Mouse (Mus musculus): ENCODE results near the gene Slc22a21. TPM values are rescaled to one million over a fixed set of nuclear protein-coding genes. Genes with fewer than 3 reads are reported as not detected.

The Slc22a21 gene
- total and polyA plus RNA-seq, 3 experiments: not detected

DNA sequence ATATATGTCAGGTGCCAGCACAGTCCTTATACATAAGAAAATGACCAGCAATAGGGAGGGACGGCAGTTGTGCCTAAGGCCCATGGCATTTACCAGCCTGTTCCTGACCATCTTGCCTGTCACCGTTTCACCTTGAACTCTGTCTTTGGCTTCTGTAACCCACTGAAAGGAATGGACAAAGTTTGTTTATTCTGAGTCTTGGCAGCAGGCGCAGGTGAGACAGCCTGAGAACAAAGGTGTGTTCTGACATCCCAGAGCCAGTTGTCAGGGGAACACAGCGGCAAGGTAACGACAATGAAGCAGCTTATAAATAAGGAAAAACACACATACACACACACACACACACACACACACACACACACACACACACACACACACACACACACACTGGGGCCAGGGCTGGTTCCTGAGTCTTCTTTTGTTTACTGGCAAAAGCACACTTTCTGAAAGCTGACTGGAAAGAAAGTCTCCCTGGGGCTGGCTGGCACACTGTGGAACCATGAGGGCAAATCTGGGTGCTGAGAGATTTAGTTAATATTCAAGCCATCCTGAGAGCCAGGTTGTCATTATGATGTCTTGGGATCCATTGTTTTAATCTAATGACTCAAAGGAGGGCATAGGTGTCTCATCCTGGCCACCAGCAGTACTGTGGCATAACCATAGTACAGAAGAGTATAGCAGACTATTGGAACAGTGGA is 41.4 kb upstream of the Slc22a21 start:
- Histone ChIP-seq H3K9me3 (replicated peaks; ENCODE audit: low read length) (no peaks in the 10 kb centered on the region), H3K79me2 (replicated peaks; ENCODE audit: control insufficient read depth, extremely low read depth, insufficient read depth, poor library complexity, severe bottlenecking) (no peaks in the 10 kb centered on the region), H3K9ac (ENCODE audit: insufficient read depth, low read depth) (no peak overlapping the region), H3K27ac (ENCODE audit: insufficient read depth, low read depth) (no peak overlapping the region), H3K4me3 (replicated peaks in 1 of 3; ENCODE audit: low read depth in 2 of 3, low read length in 2 of 3, poor library complexity in 1 of 3) (no peak overlapping the region), H3K4me2 (ENCODE audit: insufficient read depth, low read depth, poor library complexity, severe bottlenecking) (no peak overlapping the region), H3K27me3 (replicated peaks) (peaks cover 21% of the 10 kb centered on the region), H3K4me1 (ENCODE audit: control insufficient read depth in 1 of 2, insufficient read depth in 2 of 2) (0 out of 4 replicates have a peak, but pooled peaks cover 0 to 8% of the 10 kb centered on the region in 2 experiments), H3K36me3 (replicated peaks in 1 of 2; ENCODE audit: control insufficient read depth in 1 of 2, insufficient read depth in 1 of 2, low read length in 1 of 2) (no peaks in the 10 kb centered on the region)
- TF ChIP-seq BHLHE40 (IDR thresholded peaks at IDR 0.05; ENCODE audit: low read depth, low read length) (no peak), MAFK (IDR thresholded peaks at IDR 0.05; ENCODE audit: insufficient replicate concordance, low read length) (no peak), JUND (conservative IDR thresholded peaks at IDR 0.05; ENCODE audit: low read depth, low read length) (no peak), EP300 (IDR thresholded peaks at IDR 0.05; ENCODE audit: low read length) (no peak), USF1 (IDR thresholded peaks at IDR 0.05; ENCODE audit: low read depth, low read length) (no peak), RAD21 (IDR thresholded peaks at IDR 0.05; ENCODE audit: low read depth, low read length) (no peak), POLR2A (IDR thresholded peaks at IDR 0.05; ENCODE audit: low read depth, low read length) (no peak), USF2 (conservative IDR thresholded peaks at IDR 0.05; ENCODE audit: low read depth, low read length) (no peak), GABPA (IDR thresholded peaks at IDR 0.05; ENCODE audit: insufficient replicate concordance, low read depth, low read length) (no peak)
- in situ Hi-C loops (cut with MboI; ENCODE audit: low pct_ligation_motif_present, low pct_unique_long_range_greater_than_20kb, low sequenced_read_pairs): no loop called here
- dilution Hi-C loops (cut with MboI; ENCODE audit: extremely low pct_ligation_motif_present, extremely low pct_unique_long_range_greater_than_20kb, low sequenced_read_pairs): no loop called here
- DNase-seq (ENCODE audit: extremely low read depth): no peak

- H3K4me2 ChIP-seq (ENCODE audit: insufficient read depth, low read depth, poor library complexity, severe bottlenecking): no peak overlapping the region
Measured at GRCm38 (mm10) chr11:54018893-54019732, 39.0 kb upstream of the Slc22a21 start.

More at GRCm38 (mm10) chr11:54018893-54019732, 39.0 kb upstream of the Slc22a21 start:
- DNase-seq (ENCODE audit: extremely low read depth): no peak
- in situ Hi-C loops (cut with MboI; ENCODE audit: low pct_ligation_motif_present, low pct_unique_long_range_greater_than_20kb, low sequenced_read_pairs): no loop called here
- dilution Hi-C loops (cut with MboI; ENCODE audit: extremely low pct_ligation_motif_present, extremely low pct_unique_long_range_greater_than_20kb, low sequenced_read_pairs): no loop called here
- TF ChIP-seq NELFE (IDR thresholded peaks at IDR 0.05; ENCODE audit: low read depth, low read length): no peak
- no peak for TF ChIP-seq MYC (IDR thresholded peaks at IDR 0.05; ENCODE audit: low read depth, low read length)
- TF ChIP-seq POLR2A (IDR thresholded peaks at IDR 0.05; ENCODE audit: low read depth, low read length): no peak
- no peak for TF ChIP-seq UBTF (IDR thresholded peaks at IDR 0.05; ENCODE audit: low read depth, low read length)
- no peak for TF ChIP-seq PAX5 (IDR thresholded peaks at IDR 0.05; ENCODE audit: low read length)
- TF ChIP-seq IRF4 (IDR thresholded peaks at IDR 0.05; ENCODE audit: low read depth, low read length): no peak
- TF ChIP-seq BHLHE40 (IDR thresholded peaks at IDR 0.05; ENCODE audit: low read depth, low read length): no peak
- Histone ChIP-seq H3K9me3 (replicated peaks; ENCODE audit: low read length) (no peaks in the 10 kb centered on the region), H3K79me2 (replicated peaks; ENCODE audit: control insufficient read depth, extremely low read depth, insufficient read depth, poor library complexity, severe bottlenecking) (no peaks in the 10 kb centered on the region), H3K27me3 (replicated peaks) (peaks cover 13% of the 10 kb centered on the region), H3K9ac (ENCODE audit: insufficient read depth, low read depth) (no peak overlapping the region), H3K27ac (ENCODE audit: insufficient read depth, low read depth) (no peak overlapping the region), H3K36me3 (replicated peaks in 1 of 2; ENCODE audit: control insufficient read depth in 1 of 2, insufficient read depth in 1 of 2, low read length in 1 of 2) (no peaks in the 10 kb centered on the region), H3K4me1 (ENCODE audit: control insufficient read depth in 1 of 2, insufficient read depth in 2 of 2) (no peaks in the 10 kb centered on the region), H3K4me3 (replicated peaks in 1 of 3; ENCODE audit: low read depth in 2 of 3, low read length in 2 of 3, poor library complexity in 1 of 3) (no peak overlapping the region)
